20 mouse cellular contexts compared by ENCODE assay signal in genomic region chr6:52502986-52503385, GRCm38 (mm10).
DNase-seq lines count a peak whose midpoint lies in the region.
"Had no signal": no experiment of that assay in that cellular context is flagged by ENCODE, and none has a peak within 500 bp of the region (broad histone marks: within the 10 kb centered on the region; RNA-seq: fewer than 3 reads in every experiment).

No protein-coding gene starts in this region.

- H3K27ac ChIP-seq in heart, embryonic 10.5 days, result no peak overlapping the region
- H3K27ac ChIP-seq in brown adipose tissue, adult 24 weeks (replicated peaks; ENCODE audit: low read depth, low read length), result peak overlapping the region; percentile 36; the same call in 1 of the 2 replicates
- H3K27ac ChIP-seq: forebrain, embryonic 10.5 days; forebrain, embryonic 13.5 days; heart, embryonic 13.5 days; hindbrain, embryonic 12.5 days; hindbrain, embryonic 15.5 days had no signal

- H3K4me1 ChIP-seq in heart, embryonic 10.5 days, result no peaks in the 10 kb centered on the region
- H3K4me1 ChIP-seq in brown adipose tissue, adult 24 weeks (ENCODE audit: control insufficient read depth, insufficient read depth, insufficient read length, low read length), result peaks cover 39% of the 10 kb centered on the region
- H3K4me1 ChIP-seq: forebrain, embryonic 10.5 days; heart, embryonic 13.5 days; hindbrain, embryonic 12.5 days had no signal

- DNase-seq in embryo, embryonic 10.5 days (ENCODE audit: low spot score), result peak; percentile 19
- DNase-seq in embryo, embryonic 11 days, result no peak
- peak; percentile 38 for DNase-seq in heart, embryonic 10.5 days (ENCODE audit: low spot score)
- no peak for DNase-seq in heart, adult 9 months (ENCODE audit: low spot score in 2 of 2)
- no peak for DNase-seq in frontal cortex, postnatal 10 days (ENCODE audit: low spot score in 2 of 2)
- DNase-seq: adrenal gland, adult 2 months; adrenal gland, postnatal 14 days; cerebellum, adult 11-12 months; cerebellum, adult 8-10 months; cerebellum, postnatal 10 days; cerebellum, postnatal 36 days; gastrocnemius, postnatal 25 days; heart, postnatal 14 days; kidney, adult 8-10 months had no signal

- H3K36me3 ChIP-seq in heart, embryonic 10.5 days, result no peaks in the 10 kb centered on the region
- H3K36me3 ChIP-seq: forebrain, embryonic 10.5 days; heart, embryonic 13.5 days; hindbrain, embryonic 12.5 days; hindbrain, embryonic 15.5 days had no signal

- WGBS in heart, embryonic 10.5 days, result 77% methylated on average over 2 of the region's 2 CpGs

- H3K27me3 ChIP-seq in heart, embryonic 10.5 days (ENCODE audit: insufficient read depth, poor library complexity, severe bottlenecking), result no peaks in the 10 kb centered on the region
- H3K27me3 ChIP-seq: forebrain, embryonic 13.5 days; heart, embryonic 13.5 days; hindbrain, embryonic 12.5 days; hindbrain, embryonic 15.5 days had no signal

- no peaks in the 10 kb centered on the region for H3K9me3 ChIP-seq in heart, embryonic 10.5 days
- H3K9me3 ChIP-seq: forebrain, embryonic 10.5 days; forebrain, embryonic 13.5 days; heart, embryonic 13.5 days; hindbrain, embryonic 12.5 days; hindbrain, embryonic 15.5 days had no signal

- no peak overlapping the region for H3K4me3 ChIP-seq in heart, embryonic 10.5 days
- no peak overlapping the region for H3K4me3 ChIP-seq in brown adipose tissue, adult 24 weeks (ENCODE audit: insufficient read depth, low read depth, low read length)
- H3K4me3 ChIP-seq: forebrain, embryonic 10.5 days; forebrain, embryonic 13.5 days; heart, embryonic 13.5 days; hindbrain, embryonic 12.5 days; hindbrain, embryonic 15.5 days had no signal

Comparison
In these comparisons a context has a peak if more than half of its experiments do, and no peak if none do; other contexts are left out.
1. DNase-seq: peak in embryo, embryonic 10.5 days (single experiment) and heart, embryonic 10.5 days (single experiment); none in embryo, embryonic 11 days (single experiment), heart, adult 9 months (0 of 2) and frontal cortex, postnatal 10 days (0 of 2).